Mouse (Mus musculus) thymus, postnatal 0 days (tissue): Measurements from ENCODE around the gene 1700012P22Rik. TPM values are rescaled to one million over a fixed set of nuclear protein-coding genes. Genes with fewer than 3 reads are reported as not detected.

Experiments used
- DNase-seq: peaks from one replicate; pipeline ENCODE4 v3.0.0-alpha.2; 2015; ENCODE audit warnings: low spot score
- polyA plus RNA-seq: library from polyadenylated mRNA; unstranded; fragments of >200 nt; fragmentation: Nextera tagmentation; extraction: Ambion mirVana; gene quantifications from 2 replicates; pipeline ENCODE4 v1.2.1, GENCODE M21; 2015

Gene 1700012P22Rik
- 0.13 TPM in 1 of 2 replicates, not detected in the other for polyA plus RNA-seq

- DNase-seq = no peak
Measured at GRCm38 (mm10) chr4:144438672-144439071, at the start of gene 1700012P22Rik. TSS of gene 1700012P22Rik (minus strand) at chr4:144438772.

- no peak for DNase-seq
Measured at GRCm38 (mm10) chr4:144468091-144468490, 29.5 kb upstream of the 1700012P22Rik start.

- DNase-seq = no peak
Measured at GRCm38 (mm10) chr4:144465206-144465605, 26.6 kb upstream of the 1700012P22Rik start.

GRCm38 (mm10) chr4:144463656-144464055 is 25.1 kb upstream of the 1700012P22Rik start, which contains the start of gene Aadacl3:
TSS of gene Aadacl3 (minus strand) at chr4:144463756.
- DNase-seq = no peak

- no peak for DNase-seq
Measured at GRCm38 (mm10) chr4:144453217-144453616, 14.6 kb upstream of the 1700012P22Rik start, which contains the start of gene Gm9944. TSS of gene Gm9944 (minus strand) at chr4:144453317.

DNA sequence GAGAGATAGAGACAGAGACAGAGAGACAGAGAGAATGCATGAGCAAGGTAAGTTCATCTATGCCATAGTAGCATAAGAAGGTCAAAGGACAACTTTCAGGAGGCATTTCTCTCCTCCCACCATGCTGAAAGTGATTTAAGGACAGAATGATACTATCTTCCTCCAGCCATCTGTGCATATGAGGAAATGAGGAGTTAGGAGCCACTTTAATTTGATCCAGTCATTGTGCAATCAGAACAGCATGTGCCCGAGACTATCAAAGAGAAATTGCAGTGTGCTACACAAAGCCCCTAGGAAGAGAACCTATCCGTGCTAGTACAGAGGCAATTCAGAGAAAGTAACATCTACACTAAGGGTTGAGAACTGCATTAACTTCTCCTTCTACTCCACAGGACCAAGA is 10.0 kb upstream of the 1700012P22Rik start:
- no peak for DNase-seq

GRCm38 (mm10) chr4:144441582-144441981 is 3.0 kb upstream of the 1700012P22Rik start:
- DNase-seq = no peak

DNA sequence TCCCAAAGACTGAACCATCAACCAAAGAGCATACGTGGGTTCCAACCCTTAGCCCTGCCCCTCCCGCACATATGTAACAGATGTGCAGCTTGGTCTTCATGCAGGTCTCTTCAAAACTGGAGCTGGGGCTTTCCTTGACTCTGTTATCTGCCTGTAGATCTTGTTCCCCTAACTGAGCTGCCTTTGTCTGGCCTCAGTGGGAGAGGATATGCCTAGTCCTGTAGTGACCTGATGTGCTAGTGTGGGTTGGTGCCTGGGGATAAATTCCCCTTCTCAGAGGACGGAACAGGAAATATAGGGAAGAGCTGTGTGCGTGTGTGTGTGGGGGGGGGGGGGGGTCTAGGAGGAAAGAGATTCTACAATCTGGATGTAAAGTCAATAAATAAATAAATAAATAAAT is 2.5 kb upstream of the 1700012P22Rik start:
- DNase-seq = no peak

DNA sequence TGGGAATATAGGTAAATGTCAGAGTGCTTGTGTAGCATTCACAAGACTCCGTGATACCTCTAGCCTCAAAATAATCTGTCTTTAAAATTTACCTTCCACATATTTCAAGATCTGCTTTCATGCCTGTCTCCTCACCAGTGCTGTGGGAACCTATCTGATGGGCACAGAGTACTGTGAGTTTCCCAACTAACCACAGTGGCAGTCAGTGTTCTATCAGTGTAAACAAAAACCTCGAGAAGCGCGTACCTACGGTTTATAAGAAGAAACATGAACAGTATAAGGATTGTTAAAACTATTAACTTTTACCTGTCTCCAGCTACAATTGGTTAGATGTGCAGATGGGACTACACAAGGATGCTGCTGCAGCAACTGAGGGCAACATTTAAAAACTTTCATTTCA is 5.4 kb downstream of the 1700012P22Rik start:
- DNase-seq = no peak

DNA sequence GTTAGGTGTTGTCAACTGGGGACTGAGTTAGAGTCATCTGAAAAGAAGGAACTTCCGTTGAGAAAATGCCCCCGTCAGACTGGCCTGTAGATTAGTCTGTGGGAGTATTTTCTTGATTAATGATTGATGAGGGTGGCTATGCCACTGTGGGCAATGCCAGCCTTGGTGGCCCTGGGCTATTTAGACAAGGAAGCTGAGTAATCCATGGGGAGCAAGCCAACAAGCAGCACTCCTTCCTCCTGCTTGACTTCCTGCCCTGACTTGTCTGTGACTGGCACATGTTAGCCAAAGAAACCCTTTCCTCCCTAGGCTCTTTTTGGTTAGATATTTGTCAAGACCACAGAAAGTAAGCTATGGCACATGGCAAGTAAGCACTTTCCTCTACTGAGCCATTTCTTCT is 7.8 kb downstream of the 1700012P22Rik start:
- DNase-seq = no peak

DNA sequence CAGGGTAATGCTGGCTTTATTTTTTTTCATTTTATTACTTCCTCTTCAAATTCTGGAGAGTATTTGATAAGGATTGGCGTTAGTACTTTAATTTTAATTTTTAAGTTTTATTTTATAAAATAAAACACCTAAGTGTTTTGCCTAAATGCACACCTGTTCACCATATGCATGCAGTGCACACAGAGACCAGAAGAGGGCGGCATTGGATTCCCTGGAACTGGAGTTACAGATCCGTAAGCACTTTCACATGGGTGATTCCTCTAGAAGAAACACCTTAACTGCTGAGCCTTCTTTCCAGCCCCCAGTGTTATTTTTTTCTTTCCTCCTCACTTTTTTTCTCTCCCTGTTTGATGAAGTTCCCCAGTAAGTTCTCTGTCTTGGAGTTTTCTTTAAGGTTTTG is 9.7 kb downstream of the 1700012P22Rik start:
- DNase-seq = no peak

DNA sequence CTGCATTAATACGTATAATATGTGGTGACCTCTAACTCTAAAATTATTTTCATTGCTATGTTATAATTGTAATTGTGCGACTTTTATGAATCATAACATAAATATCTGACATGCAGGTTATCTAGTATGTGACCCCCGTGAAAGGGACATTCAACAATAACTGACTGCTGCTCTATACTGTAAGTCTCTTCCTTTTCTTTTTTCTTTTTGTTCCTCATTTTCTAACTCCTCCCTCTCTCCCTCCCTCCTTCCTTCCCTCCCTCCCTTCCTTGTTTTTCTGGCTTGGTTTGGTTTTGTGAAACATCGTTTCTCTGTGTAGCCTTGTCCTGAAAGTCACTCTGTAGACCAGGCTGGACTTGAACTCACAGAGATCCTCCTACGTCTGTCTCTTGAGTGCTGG is 14.0 kb downstream of the 1700012P22Rik start:
- DNase-seq = no peak

DNA sequence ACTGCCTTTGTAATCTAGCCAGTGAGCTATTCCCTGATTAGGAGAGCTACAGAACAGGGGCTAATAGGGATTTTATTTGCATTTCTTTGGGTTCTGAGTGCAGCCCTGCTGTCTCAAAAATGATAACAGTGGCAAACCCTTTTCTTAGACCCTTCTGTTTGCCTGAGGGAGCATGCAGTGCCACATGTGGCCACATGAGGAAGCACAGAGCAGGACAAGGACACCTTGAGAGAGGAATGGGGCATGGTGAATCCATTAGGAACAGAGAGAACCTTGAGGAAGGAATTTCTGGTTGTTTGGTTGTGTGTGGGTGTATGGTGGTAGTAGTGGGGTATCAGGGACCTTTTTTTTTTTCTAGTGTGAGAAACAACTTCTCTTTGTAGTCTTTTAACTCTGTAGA is 17.9 kb downstream of the 1700012P22Rik start:
- no peak for DNase-seq

DNA sequence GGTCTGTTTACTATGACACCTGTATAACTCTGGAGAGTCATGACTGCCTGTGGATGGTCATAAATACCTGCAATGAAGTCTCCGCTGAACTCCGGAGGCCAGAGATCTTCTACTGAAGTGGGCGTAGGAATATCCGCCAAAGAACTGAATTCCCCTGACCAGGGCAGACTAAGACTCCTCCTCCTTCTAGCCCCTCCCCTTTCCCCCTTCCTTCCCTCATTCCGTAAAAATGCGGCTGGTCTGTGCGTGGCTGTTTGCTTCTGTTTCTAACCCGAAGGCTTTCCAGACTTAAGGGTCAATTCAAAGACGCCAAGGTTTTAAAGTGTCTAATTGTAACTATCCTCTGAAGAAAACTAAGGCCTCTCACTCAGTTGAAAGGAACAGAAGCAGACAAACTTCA is 30.3 kb downstream of the 1700012P22Rik start, which contains the start of gene Pramef12:
Pramef12 (minus strand) TSS at position 175 of the 400 bp plus-strand sequence.
- no peak for DNase-seq

DNA sequence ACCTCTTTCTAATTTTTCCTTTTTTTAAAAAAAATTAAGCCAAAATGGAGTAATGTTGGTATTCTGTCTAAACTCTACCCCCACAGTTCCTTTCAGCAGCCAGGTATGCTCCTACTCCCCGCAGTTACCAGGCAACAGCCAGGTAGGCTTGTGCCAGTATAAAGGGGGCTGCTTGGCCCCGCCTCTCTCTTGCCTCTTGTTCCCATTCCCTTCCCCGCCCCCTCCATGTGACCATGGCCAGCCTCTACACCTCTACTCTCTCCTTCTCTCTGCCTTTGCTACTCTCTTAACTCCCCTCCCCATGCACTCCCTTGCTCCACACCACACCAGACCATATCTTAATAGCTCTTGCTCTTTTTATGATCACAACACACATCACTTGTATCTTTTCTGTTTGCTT is 32.3 kb downstream of the 1700012P22Rik start:
- no peak for DNase-seq

- DNase-seq = peak; percentile 18
Measured at GRCm38 (mm10) chr4:144404456-144405086, 34.0 kb downstream of the 1700012P22Rik start.

DNA sequence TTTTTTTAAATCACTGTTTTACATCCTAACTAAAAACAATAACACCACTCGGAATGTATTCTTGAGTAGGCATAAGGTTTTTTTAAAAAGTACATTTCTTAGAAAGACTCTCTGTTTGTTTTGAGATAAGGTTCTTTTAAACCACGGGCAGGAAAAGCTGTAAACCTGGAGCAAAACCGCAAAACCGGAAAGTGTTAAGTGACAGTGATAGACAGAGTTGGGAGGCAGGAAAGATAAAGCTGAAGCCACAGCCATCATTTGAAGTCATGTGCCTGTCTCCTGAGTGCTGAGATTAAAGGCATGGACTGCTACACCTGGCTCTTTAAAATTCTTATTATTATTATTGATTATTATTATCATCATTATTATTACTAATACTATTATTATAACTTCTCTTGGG is 35.9 kb downstream of the 1700012P22Rik start:
- DNase-seq = no peak

DNA sequence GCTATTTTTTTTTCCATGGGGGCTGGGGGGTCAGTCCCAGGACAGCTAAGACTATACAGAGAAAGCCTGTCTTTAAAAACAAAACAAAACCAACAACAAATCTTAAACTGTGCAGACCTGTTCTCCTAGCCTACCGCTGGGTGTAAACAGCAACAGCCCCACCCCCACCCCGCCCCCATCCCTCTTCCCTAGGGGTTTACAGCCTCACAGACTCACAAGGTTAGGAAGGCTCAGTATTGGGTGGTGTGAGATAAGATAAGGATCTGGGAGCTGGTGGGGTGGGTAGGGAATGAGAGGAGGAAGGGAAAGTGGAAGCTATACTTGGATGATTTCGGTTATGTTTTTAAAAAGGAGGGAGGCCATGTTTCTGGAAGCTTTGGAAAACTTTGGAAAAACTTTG is 42.3 kb downstream of the 1700012P22Rik start:
- DNase-seq = no peak

- DNase-seq = no peak
Measured at GRCm38 (mm10) chr4:144377911-144378310, 60.7 kb downstream of the 1700012P22Rik start, which contains the start of gene Pramef20. TSS of gene Pramef20 (minus strand) at chr4:144377933.
